Mouse (Mus musculus): Measurements from ENCODE around the gene Dagla. TPM values are rescaled to one million over a fixed set of nuclear protein-coding genes. Genes with fewer than 3 reads are reported as not detected.

Dagla gene
- polyA plus RNA-seq, 1 experiment from 2014 or later: 11.5 TPM

DNA sequence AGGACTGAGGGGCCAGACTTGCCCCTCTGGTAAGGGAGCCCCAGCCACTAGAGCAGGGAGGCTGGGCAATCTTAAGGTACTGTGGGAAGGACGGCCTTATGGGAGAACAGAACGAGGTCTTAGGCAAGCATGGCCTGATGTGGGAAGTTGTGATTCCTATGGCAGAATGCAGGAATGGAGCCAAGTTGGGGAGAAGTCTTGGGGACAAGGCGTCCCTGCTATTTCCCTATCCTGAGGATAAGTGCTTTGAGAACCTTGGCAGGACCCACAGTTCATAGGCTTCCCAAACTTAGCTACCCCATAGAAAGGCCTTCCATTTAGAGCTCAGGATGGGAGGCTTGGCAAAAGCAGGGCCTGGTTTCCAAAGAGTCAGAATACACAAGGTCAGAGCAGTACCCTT is 95.8 kb downstream of the Dagla start:
- H3K4me2 ChIP-seq (ENCODE audit: low read length): no peak overlapping the region
- peaks cover 7% of the 10 kb centered on the region for H3K4me1 ChIP-seq (ENCODE audit: control insufficient read depth, insufficient read depth, low read depth, low read length)
- no peak overlapping the region for H3K9ac ChIP-seq (ENCODE audit: low read depth, low read length)
- no peaks in the 10 kb centered on the region for H3K9me3 ChIP-seq (ENCODE audit: control insufficient read depth, low read length)
- no peak overlapping the region for H3K4me3 ChIP-seq (ENCODE audit: low read length)
- WGBS: 91% methylated on average over 3 of the region's 3 CpGs
- H3K27ac ChIP-seq (ENCODE audit: low read depth, low read length): no peak overlapping the region
- ATAC-seq: no peak
- H3K36me3 ChIP-seq (ENCODE audit: control insufficient read depth, insufficient read depth, low read length): peaks cover 7% of the 10 kb centered on the region
- H3K27me3 ChIP-seq (replicated peaks; ENCODE audit: control insufficient read depth, insufficient read depth, low read length): no peaks in the 10 kb centered on the region

DNA sequence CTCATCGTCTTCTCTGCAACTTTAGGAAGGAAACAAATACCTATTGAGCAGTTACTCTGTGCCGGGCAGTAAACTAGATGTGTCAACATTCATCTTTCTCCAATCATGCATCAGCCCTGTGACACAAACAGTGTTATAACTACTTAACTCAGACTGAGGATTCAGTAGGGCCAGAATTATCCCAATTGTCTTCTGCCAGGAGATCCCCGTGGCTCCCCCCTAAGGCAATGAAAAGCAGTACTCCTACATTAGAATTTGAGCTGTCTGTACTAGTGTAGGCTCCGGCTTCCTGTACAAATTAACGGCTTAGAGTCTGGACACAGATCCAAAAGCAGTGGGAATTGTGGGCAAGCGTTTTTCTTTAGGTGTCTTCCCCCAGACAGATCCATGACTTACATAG is 99.6 kb downstream of the Dagla start:
- Histone ChIP-seq H3K4me3 (ENCODE audit: low read length) (peak overlapping the region; percentile 81; the same call in 1 of the 2 replicates), H3K4me1 (ENCODE audit: control insufficient read depth, insufficient read depth, low read depth, low read length) (peaks cover 16% of the 10 kb centered on the region), H3K27me3 (replicated peaks; ENCODE audit: control insufficient read depth, insufficient read depth, low read length) (no peaks in the 10 kb centered on the region), H3K4me2 (ENCODE audit: low read length) (peak overlapping the region; percentile 92), H3K36me3 (ENCODE audit: control insufficient read depth, insufficient read depth, low read length) (peaks cover 14% of the 10 kb centered on the region), H3K9ac (ENCODE audit: low read depth, low read length) (no peak overlapping the region), H3K9me3 (ENCODE audit: control insufficient read depth, low read length) (no peaks in the 10 kb centered on the region), H3K27ac (ENCODE audit: low read depth, low read length) (no peak overlapping the region)
- WGBS: 76% methylated on average over 6 of the region's 6 CpGs
- no peak for ATAC-seq

DNA sequence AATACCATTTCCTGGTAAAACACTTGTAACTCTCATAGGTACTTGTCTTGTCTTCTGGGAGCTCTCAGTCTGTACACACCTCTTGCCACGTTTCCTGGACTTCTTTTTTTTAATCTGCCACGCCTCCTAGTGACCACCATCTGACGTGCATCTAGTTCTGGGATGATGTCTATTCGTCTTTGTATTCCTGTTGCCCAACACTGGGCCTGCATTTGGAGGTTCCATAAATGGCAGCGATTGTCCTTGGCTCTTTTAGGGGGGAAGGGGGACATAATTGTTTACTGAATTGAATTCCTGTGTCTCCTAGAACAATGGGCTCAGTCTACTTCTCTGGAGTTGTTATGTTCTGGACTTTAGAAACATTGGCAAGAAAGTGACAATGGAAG is 100.1 kb downstream of the Dagla start:
- H3K9me3 ChIP-seq (ENCODE audit: control insufficient read depth, low read length): no peaks in the 10 kb centered on the region
- H3K4me2 ChIP-seq (ENCODE audit: low read length): peak overlapping the region; percentile 92
- ATAC-seq: peak; percentile 19; the same call in 1 of the 2 replicates
- H3K4me1 ChIP-seq (ENCODE audit: control insufficient read depth, insufficient read depth, low read depth, low read length): peaks cover 16% of the 10 kb centered on the region
- H3K9ac ChIP-seq (ENCODE audit: low read depth, low read length): peak overlapping the region; percentile 88
- H3K4me3 ChIP-seq (ENCODE audit: low read length): peak overlapping the region; percentile 81
- H3K27ac ChIP-seq (ENCODE audit: low read depth, low read length): peak overlapping the region; percentile 82
- no peaks in the 10 kb centered on the region for H3K27me3 ChIP-seq (replicated peaks; ENCODE audit: control insufficient read depth, insufficient read depth, low read length)
- WGBS: 0% methylated on average over 5 of the region's 5 CpGs
- peaks cover 15% of the 10 kb centered on the region for H3K36me3 ChIP-seq (ENCODE audit: control insufficient read depth, insufficient read depth, low read length)

DNA sequence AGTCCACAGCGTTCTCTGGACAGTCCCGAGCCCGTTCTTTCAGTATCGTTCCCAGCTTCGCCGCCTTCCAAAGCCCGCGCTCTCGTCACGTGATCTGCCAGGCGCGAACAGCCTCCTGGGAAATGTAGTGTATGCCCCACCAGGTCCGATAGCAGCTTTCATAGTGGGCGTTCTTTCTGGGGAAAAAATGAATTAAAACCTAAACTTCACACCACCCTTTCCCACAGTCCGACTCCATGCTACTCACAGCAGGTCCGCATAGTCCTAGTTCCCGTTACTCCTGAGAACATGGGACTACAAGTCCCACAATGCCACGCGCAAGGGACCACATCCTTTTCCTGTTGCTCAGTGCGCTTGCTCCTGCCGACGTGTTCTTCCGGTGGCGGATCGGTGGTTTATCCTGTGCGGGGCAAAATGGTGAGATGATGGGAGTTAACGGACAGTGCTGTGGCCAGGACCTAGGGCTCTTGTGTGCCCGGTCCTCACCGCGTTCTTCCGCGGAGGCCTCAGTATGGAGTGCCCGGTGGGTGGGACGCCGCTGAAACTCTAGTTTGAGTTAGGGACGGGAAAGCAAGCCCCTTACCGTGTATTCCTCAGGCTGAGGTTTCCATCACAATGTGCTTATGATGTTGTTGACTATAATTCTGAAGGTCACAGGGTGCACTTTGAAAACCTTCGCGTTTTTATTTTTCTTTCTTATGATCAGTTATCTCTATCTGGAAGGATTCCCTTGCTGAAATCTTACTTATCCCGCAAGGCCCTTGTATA is 100.6 kb downstream of the Dagla start, which contains the start of the genes Tmem258 and Fen1:
Tmem258 (plus strand) TSS at position 167 of the 768 bp plus-strand sequence.
Fen1 (minus strand) TSS at position 322 of the 768 bp plus-strand sequence.
- Histone ChIP-seq H3K4me3 (ENCODE audit: low read length) (peak within 1 kb of the TSS; percentile 81), H3K36me3 (ENCODE audit: control insufficient read depth, insufficient read depth, low read length) (peaks cover 10% of the 10 kb centered on the region), H3K9me3 (ENCODE audit: control insufficient read depth, low read length) (no peaks in the 10 kb centered on the region), H3K9ac (ENCODE audit: low read depth, low read length) (peak within 1 kb of the TSS; percentile 88), H3K4me2 (ENCODE audit: low read length) (peak within 1 kb of the TSS; percentile 92), H3K4me1 (ENCODE audit: control insufficient read depth, insufficient read depth, low read depth, low read length) (peaks cover 16% of the 10 kb centered on the region), H3K27ac (ENCODE audit: low read depth, low read length) (peak within 1 kb of the TSS; percentile 82), H3K27me3 (replicated peaks; ENCODE audit: control insufficient read depth, insufficient read depth, low read length) (no peaks in the 10 kb centered on the region)
- under 1% methylated on average over 40 of the region's 40 CpGs for WGBS
- ATAC-seq: peak; percentile 95

DNA sequence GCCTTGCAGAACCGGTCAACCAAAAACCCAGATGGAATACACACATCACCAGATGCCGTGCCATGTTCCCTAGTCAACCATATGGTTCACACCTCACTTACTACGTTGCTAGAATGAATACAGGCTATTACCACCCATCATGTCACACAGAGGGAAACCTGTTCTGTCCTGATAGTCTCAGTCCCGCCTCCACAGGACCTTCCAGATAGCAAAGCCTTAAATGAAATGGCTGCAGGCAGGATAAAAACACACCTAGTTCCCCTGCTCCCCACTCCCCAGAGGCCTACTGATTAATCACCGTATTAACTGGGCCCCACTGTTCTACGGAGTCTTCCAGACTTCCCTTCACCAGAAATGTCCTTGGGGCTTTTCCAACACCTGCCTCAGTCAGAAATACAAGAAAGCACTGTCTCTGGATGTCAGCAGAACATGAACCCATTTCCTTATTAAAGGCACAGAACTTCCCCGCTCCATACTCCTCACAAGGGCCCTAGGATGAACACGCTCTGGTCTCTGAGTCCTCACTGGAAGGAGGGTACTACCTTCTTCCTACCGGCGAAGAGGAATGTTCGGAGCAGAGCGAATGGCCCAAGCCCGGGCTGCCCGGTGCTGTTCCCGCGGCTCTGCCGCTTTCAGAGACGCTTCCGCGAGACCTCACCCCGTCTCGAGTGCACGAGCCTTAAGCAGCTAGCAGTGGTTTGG is 101.4 kb downstream of the Dagla start:
- H3K27ac ChIP-seq (ENCODE audit: low read depth, low read length): peak overlapping the region; percentile 82
- peaks cover 10% of the 10 kb centered on the region for H3K36me3 ChIP-seq (ENCODE audit: control insufficient read depth, insufficient read depth, low read length)
- peaks cover 16% of the 10 kb centered on the region for H3K4me1 ChIP-seq (ENCODE audit: control insufficient read depth, insufficient read depth, low read depth, low read length)
- 2% methylated on average over 23 of the region's 23 CpGs for WGBS
- H3K4me2 ChIP-seq (ENCODE audit: low read length): peak overlapping the region; percentile 92
- no peaks in the 10 kb centered on the region for H3K27me3 ChIP-seq (replicated peaks; ENCODE audit: control insufficient read depth, insufficient read depth, low read length)
- no peak; the same call in 1 of the 2 replicates for ATAC-seq
- peak overlapping the region; percentile 88 for H3K9ac ChIP-seq (ENCODE audit: low read depth, low read length)
- H3K9me3 ChIP-seq (ENCODE audit: control insufficient read depth, low read length): no peaks in the 10 kb centered on the region
- peak overlapping the region; percentile 81 for H3K4me3 ChIP-seq (ENCODE audit: low read length)

DNA sequence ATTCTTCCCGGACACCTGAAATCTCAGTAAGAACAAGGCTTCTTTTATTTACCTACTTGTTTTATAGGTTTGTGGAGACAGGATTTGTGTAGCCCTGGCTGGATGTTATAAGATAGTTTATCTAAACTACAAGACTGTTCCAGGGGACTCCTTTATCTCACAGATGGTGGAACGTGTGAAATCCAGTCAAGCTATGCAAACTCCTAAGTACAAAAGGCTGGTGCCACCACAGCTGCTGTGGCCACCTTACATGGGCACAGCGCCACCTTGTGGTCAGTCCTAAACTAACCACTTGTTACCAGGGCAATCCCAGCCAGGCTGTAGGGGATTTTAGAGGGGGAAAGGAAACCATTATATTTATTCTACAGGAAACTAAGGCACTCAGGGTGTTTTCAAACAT is 106.0 kb downstream of the Dagla start:
- peaks cover 9% of the 10 kb centered on the region for H3K4me1 ChIP-seq (ENCODE audit: control insufficient read depth, insufficient read depth, low read depth, low read length)
- H3K36me3 ChIP-seq (ENCODE audit: control insufficient read depth, insufficient read depth, low read length): peaks cover 32% of the 10 kb centered on the region
- H3K9me3 ChIP-seq (ENCODE audit: control insufficient read depth, low read length): no peaks in the 10 kb centered on the region
- H3K9ac ChIP-seq (ENCODE audit: low read depth, low read length): no peak overlapping the region
- H3K4me2 ChIP-seq (ENCODE audit: low read length): no peak overlapping the region
- no peak overlapping the region for H3K4me3 ChIP-seq (ENCODE audit: low read length)
- no peak overlapping the region for H3K27ac ChIP-seq (ENCODE audit: low read depth, low read length)
- peak; percentile 67 for ATAC-seq
- no peaks in the 10 kb centered on the region for H3K27me3 ChIP-seq (replicated peaks; ENCODE audit: control insufficient read depth, insufficient read depth, low read length)
- WGBS: 31% methylated on average over 3 of the region's 3 CpGs

DNA sequence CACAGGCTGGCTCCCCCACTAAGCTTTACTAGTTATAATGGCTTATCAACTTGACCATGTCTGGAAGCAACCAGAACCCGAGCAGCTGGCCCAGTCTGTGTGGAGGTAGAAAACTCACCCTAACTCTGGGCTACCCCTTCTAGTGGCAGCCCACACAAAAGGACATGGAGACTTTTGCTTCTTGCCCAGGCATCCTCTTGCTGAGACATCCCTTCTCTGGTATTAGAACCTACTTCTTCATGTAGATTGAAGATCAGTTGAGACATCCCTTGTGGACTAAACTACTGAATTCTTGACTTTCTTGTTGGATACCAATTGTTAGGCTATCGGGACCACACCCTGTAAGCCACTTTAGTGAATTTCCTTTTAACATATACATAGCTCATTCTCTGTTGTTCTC is 106.4 kb downstream of the Dagla start:
- Histone ChIP-seq H3K4me2 (ENCODE audit: low read length) (no peak overlapping the region), H3K9me3 (ENCODE audit: control insufficient read depth, low read length) (no peaks in the 10 kb centered on the region), H3K27me3 (replicated peaks; ENCODE audit: control insufficient read depth, insufficient read depth, low read length) (no peaks in the 10 kb centered on the region), H3K27ac (ENCODE audit: low read depth, low read length) (no peak overlapping the region), H3K36me3 (ENCODE audit: control insufficient read depth, insufficient read depth, low read length) (peaks cover 37% of the 10 kb centered on the region), H3K9ac (ENCODE audit: low read depth, low read length) (no peak overlapping the region), H3K4me1 (ENCODE audit: control insufficient read depth, insufficient read depth, low read depth, low read length) (peaks cover 8% of the 10 kb centered on the region), H3K4me3 (ENCODE audit: low read length) (no peak overlapping the region)
- no peak for ATAC-seq
- 84% methylated on average over 2 of the region's 2 CpGs for WGBS

DNA sequence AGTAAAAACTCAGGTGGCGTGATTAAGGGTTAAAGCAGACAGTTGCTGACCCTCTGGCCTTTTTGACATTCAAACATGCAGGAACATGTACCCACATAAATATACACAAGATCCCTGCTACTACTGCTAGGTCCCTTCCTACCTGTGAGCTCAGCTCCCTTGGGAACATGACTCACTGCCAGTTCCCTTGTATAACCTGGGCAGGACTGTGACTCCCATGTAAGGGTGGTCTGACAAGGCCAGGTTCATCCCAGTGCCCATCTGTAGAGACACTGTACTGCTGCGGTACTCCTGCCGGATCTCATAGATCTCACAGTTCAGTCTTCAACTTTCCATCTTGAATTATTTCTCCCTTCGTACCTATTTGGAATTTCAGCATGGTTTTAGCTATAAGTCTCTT is 107.5 kb downstream of the Dagla start:
- no peaks in the 10 kb centered on the region for H3K9me3 ChIP-seq (ENCODE audit: control insufficient read depth, low read length)
- WGBS: 92% methylated on average over 4 of the region's 4 CpGs
- no peak overlapping the region for H3K9ac ChIP-seq (ENCODE audit: low read depth, low read length)
- no peak overlapping the region for H3K27ac ChIP-seq (ENCODE audit: low read depth, low read length)
- H3K4me2 ChIP-seq (ENCODE audit: low read length): no peak overlapping the region
- no peak for ATAC-seq
- no peaks in the 10 kb centered on the region for H3K27me3 ChIP-seq (replicated peaks; ENCODE audit: control insufficient read depth, insufficient read depth, low read length)
- H3K4me3 ChIP-seq (ENCODE audit: low read length): no peak overlapping the region
- H3K36me3 ChIP-seq (ENCODE audit: control insufficient read depth, insufficient read depth, low read length): peaks cover 47% of the 10 kb centered on the region
- no peaks in the 10 kb centered on the region for H3K4me1 ChIP-seq (ENCODE audit: control insufficient read depth, insufficient read depth, low read depth, low read length)
